Mouse (Mus musculus) heart, embryonic 14.5 days (tissue): ENCODE measurements around the gene BC030867. TPM values are rescaled to one million over a fixed set of nuclear protein-coding genes. Genes with fewer than 3 reads are reported as not detected.

Source experiments
- ATAC-seq: fragments of 200-750 bp; cut with Nextera tagmentation; 2 replicates; pipeline ENCODE4 v1.8.0; 2017; ENCODE audit warnings: low read depth, moderate TSS enrichment; ENCODE audit not compliant: insufficient number of reproducible peaks, insufficient read depth, low FRiP score
- H3K27ac ChIP-seq, 2 experiments: fragments of 200-500 bp in 1 of 2; fragments of 300-500 bp in 1 of 2; sonication (generic) in 1 of 2; replicated peaks in 1 of 2; 2 replicates each; pipeline ENCODE4 v1.5.1; 2012 to 2014; ENCODE audit warnings: low read depth in 2 of 2, low read length in 2 of 2, control low read depth in 1 of 2, mild to moderate bottlenecking in 1 of 2, mixed read lengths in 1 of 2; ENCODE audit not compliant: control insufficient read depth in 1 of 2, insufficient read depth in 1 of 2
- H3K27me3 ChIP-seq: fragments of 300-500 bp; sonication (generic); 2 replicates; pipeline ENCODE4 v1.6.1; 2014; ENCODE audit warnings: mild to moderate bottlenecking, low read length, control low read depth; ENCODE audit not compliant: control insufficient read depth, insufficient read depth
- H3K36me3 ChIP-seq: fragments of 300-500 bp; sonication (generic); 2 replicates; pipeline ENCODE4 v1.6.1; 2014; ENCODE audit warnings: mild to moderate bottlenecking, control low read depth, low read length, mixed read lengths; ENCODE audit not compliant: control insufficient read depth, insufficient read depth
- H3K4me1 ChIP-seq, 2 experiments: fragments of 200-500 bp in 1 of 2; fragments of 300-500 bp in 1 of 2; sonication (generic) in 1 of 2; 2 replicates each; pipeline ENCODE4 v1.6.1; 2012 to 2014; ENCODE audit warnings: low read length in 2 of 2, control low read depth in 1 of 2, mixed read lengths in 1 of 2; ENCODE audit not compliant: control insufficient read depth in 2 of 2, insufficient read depth in 2 of 2
- H3K4me2 ChIP-seq: fragments of 300-500 bp; sonication (generic); 2 replicates; pipeline ENCODE4 v1.6.1; 2014; ENCODE audit warnings: mild to moderate bottlenecking, low read length
- H3K4me3 ChIP-seq, 2 experiments: fragments of 200-500 bp in 1 of 2; fragments of 300-500 bp in 1 of 2; sonication (generic) in 1 of 2; 2 replicates each; pipeline ENCODE4 v1.5.1; 2012 to 2014; ENCODE audit warnings: low read length in 2 of 2, mild to moderate bottlenecking in 2 of 2, control low read depth in 1 of 2, low read depth in 1 of 2, moderate library complexity in 1 of 2; ENCODE audit not compliant: control insufficient read depth in 1 of 2, insufficient read depth in 1 of 2
- H3K9ac ChIP-seq: fragments of 300-500 bp; sonication (generic); 2 replicates; pipeline ENCODE4 v1.6.1; 2014; ENCODE audit warnings: mild to moderate bottlenecking, low read length
- H3K9me3 ChIP-seq: fragments of 300-500 bp; sonication (generic); 2 replicates; pipeline ENCODE4 v1.6.1; 2016; ENCODE audit warnings: low read length, control low read depth; ENCODE audit not compliant: control insufficient read depth
- WGBS: fragments of 180-500 bp; shearing (Covaris S2); extraction: QIAGEN DNeasy Blood & Tissue Kit; methylation state at CpG from one replicate; pipeline ENCODE4 v1.1.7; 2014; 5-methylcytosine and 5-hydroxymethylcytosine counted together
- polyA plus RNA-seq: library from polyadenylated mRNA; unstranded; fragments of >200 nt; fragmentation: Nextera tagmentation; extraction: Ambion mirVana; gene quantifications from 2 replicates; pipeline ENCODE4 v1.2.1, GENCODE M21; 2014

The BC030867 gene
- polyA plus RNA-seq, 1 experiment from 2014 or later = 10.3 TPM

DNA sequence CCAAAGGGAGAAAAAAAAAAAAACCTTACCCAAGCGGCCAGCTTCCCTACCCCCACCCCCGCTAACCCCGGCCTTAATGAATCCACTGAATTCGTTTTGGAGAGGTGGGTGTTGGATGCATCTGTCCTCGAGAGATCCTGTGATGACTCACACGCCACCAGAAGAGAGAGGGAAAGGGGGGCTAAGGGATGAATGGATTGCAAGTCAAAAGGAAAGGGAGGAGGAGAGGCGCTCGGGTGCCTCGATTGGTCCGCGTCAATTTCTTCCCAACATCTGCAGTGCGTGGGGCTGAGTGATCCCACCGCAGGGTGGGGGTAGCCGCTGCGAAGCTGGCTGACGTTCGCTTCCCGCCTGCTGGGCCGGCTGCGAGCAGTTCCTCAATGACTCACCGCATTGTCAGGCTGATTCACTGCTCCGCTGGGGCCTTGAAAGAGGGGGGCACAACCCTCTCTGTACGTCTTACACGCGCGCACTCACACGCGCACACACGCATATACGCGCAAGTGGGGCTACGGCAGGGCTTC lies 3.7 kb upstream of the BC030867 start:
- under 1% methylated on average over 32 of the region's 32 CpGs for WGBS
- peak; percentile 52 for ATAC-seq
- Histone ChIP-seq H3K4me3 (peak overlapping the region; percentile 29), H3K27me3 (no peaks in the 10 kb centered on the region), H3K9ac (peak overlapping the region; percentile 55), H3K27ac (peak overlapping the region in 1 of 2 experiments; percentile 2; a peak in 1 of 4 replicates), H3K4me1 (peaks cover 13 to 21% of the 10 kb centered on the region in 2 experiments), H3K9me3 (no peaks in the 10 kb centered on the region), H3K36me3 (no peaks in the 10 kb centered on the region), H3K4me2 (peak overlapping the region; percentile 70)

DNA sequence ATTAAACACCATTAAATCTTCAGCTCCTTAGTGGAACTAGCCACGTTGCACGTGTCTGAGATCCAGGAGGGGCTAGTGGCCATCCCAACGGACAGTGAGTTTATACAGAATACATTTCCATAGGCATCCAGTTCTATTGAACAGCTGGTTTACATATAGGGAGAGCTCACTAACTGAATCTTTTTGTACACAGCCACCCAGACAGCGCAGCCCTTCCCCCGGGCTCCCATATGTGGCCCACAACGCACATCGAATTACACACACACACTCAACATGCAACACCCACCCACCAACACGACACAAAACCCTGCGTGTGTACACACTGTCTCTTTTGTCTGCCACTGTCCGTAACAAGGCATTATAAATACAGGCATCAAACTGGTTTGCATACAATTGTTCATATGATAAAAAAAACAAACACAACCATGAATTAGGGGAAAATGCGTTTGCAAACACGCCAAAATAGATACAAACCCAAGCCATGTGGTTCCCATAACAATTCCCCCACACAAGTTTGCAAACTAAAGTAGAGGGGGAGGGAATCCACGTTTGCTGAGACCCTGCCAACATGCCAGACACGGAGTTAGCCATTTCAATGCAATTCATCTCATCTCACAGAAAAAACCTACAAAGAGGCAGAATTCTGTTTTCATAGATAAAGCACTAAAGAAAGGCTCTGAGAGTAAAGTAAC lies 3.0 kb upstream of the BC030867 start:
- Histone ChIP-seq H3K4me3 (peak overlapping the region in 1 of 2 experiments; percentile 29; a peak in 2 of 4 replicates), H3K27ac (peak overlapping the region in 1 of 2 experiments; percentile 2; a peak in 1 of 4 replicates), H3K4me1 (peaks cover 13 to 21% of the 10 kb centered on the region in 2 experiments), H3K9me3 (no peaks in the 10 kb centered on the region), H3K9ac (peak overlapping the region; percentile 55), H3K27me3 (no peaks in the 10 kb centered on the region), H3K4me2 (peak overlapping the region; percentile 70), H3K36me3 (peaks cover 1% of the 10 kb centered on the region; the same call in 1 of the 2 replicates)
- WGBS = 67% methylated on average over 14 of the region's 14 CpGs
- ATAC-seq = no peak

DNA sequence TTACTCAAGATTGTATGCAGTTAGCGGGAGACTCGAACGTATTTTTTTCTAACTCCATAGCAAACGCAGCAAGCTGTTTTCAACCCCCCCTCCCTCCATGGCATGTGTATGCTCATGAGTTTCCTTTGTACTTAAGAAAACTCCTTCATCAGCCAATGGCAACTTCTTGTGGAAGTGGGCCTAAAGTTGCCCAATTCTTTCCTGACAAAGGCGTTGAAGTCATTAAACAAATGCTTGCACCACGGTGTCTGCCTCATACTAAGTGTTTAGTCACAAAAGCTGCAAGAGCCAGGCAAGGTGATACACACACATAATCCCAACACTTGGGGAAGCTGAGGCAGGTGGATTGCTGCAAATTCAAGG lies 2.4 kb upstream of the BC030867 start:
- H3K4me3 ChIP-seq = no peak overlapping the region
- peaks cover 6% of the 10 kb centered on the region for H3K36me3 ChIP-seq
- WGBS = 81% methylated on average over 6 of the region's 6 CpGs
- H3K4me2 ChIP-seq = no peak overlapping the region
- no peaks in the 10 kb centered on the region for H3K27me3 ChIP-seq
- no peak overlapping the region for H3K27ac ChIP-seq
- no peak for ATAC-seq
- no peaks in the 10 kb centered on the region for H3K9me3 ChIP-seq
- H3K4me1 ChIP-seq = peaks cover 13 to 21% of the 10 kb centered on the region in 2 experiments
- H3K9ac ChIP-seq = no peak overlapping the region

DNA sequence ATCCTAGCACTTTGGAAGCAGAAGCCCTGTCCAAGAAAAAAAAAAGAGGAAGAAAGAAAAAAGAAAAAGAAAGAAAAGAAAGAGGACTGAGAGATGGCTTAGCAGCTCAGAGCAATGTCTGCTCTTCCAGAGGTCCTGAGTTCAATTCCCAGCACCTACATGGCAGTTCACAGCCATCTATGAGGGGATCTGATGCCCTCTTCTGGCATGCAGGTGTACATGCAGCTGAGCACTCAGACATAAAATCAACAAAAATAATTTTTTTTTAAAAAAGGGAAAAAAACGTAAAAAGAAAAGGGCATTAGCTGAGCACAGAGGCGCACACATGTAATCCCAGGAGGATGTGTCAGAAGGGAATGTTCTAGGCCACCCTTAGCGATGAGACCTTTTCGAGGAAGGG lies 1.8 kb upstream of the BC030867 start:
- 84% methylated on average over 4 of the region's 4 CpGs for WGBS
- peaks cover 13 to 21% of the 10 kb centered on the region in 2 experiments for H3K4me1 ChIP-seq
- no peak overlapping the region for H3K9ac ChIP-seq
- peaks cover 12% of the 10 kb centered on the region for H3K36me3 ChIP-seq
- no peaks in the 10 kb centered on the region for H3K27me3 ChIP-seq
- H3K4me3 ChIP-seq = no peak overlapping the region
- no peak overlapping the region for H3K4me2 ChIP-seq
- no peak for ATAC-seq
- H3K27ac ChIP-seq = no peak overlapping the region
- no peaks in the 10 kb centered on the region for H3K9me3 ChIP-seq

DNA sequence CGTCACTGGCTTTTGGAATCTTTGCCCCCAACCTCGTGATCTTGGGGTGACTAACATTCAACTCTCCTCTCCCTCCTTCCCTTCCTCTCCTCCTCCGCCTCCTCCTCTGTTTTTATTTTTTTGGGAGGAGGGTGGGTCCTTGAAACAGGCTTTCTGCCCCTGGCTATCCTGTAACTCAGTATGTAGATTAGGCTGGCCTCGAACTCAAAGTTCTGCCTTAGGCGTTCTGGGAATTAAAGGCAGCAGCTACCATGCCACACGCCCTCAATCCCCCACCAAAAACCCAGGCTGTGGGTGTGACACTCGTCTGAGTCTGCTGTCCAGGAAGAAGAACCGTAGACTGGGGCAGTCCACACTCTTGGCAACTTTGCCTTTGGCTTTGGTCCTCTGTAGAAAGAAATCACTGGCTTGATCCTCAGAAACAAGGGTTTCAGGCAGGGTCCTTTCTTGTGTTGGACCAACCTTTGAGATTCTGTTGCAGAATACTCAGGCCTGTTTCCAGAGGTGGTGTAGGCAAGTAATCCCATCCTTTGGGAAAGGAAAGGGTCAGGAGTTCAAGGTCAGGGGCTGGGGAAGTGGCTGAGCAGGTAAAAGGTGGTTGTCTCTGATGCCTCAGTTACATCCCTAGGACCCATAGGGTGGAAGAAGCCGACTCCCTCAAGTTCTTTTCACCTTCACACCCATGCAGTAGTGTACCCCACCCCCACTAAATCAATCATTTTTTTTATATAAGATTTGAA lies 839 bp downstream of the BC030867 start:
- Histone ChIP-seq H3K4me2 (peak overlapping the region; percentile 76), H3K9ac (peak overlapping the region; percentile 77), H3K4me3 (peak overlapping the region; percentile 74 to 98), H3K36me3 (peaks cover 16% of the 10 kb centered on the region), H3K27ac (peak overlapping the region in 1 of 2 experiments; percentile 58; a peak in 1 of 4 replicates), H3K27me3 (no peaks in the 10 kb centered on the region), H3K4me1 (peaks cover 22 to 32% of the 10 kb centered on the region in 2 experiments), H3K9me3 (no peaks in the 10 kb centered on the region)
- WGBS = 12% methylated on average over 9 of the region's 9 CpGs
- ATAC-seq = no peak

DNA sequence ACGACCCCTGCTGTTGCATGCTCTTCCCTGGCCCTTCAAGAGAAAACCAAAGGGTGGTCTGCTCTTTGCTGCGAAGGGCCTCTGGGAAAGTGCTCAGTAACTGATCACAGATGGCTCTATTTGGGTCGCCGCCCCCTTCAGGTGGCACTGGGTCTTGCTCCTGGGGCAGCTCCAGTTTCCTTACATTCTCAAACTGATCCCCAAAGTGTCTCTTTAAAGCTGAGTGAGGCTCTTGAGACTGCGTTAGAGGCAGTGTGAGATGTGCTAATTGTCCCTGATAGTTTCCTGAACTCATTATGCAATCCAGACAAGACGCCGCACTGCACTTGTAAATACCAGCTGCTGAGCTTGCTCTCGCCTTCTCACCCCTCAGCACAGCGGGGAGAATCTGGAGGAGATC lies 8.8 kb downstream of the BC030867 start:
- no peaks in the 10 kb centered on the region for H3K27me3 ChIP-seq
- no peaks in the 10 kb centered on the region for H3K9me3 ChIP-seq
- H3K4me1 ChIP-seq = peaks cover 19 to 22% of the 10 kb centered on the region in 2 experiments
- H3K36me3 ChIP-seq = peaks cover 41% of the 10 kb centered on the region
- WGBS = 41% methylated on average over 9 of the region's 9 CpGs
- H3K9ac ChIP-seq = no peak overlapping the region; the same call in 1 of the 2 replicates
- no peak overlapping the region for H3K27ac ChIP-seq
- ATAC-seq = no peak
- H3K4me2 ChIP-seq = no peak overlapping the region
- H3K4me3 ChIP-seq = no peak overlapping the region

DNA sequence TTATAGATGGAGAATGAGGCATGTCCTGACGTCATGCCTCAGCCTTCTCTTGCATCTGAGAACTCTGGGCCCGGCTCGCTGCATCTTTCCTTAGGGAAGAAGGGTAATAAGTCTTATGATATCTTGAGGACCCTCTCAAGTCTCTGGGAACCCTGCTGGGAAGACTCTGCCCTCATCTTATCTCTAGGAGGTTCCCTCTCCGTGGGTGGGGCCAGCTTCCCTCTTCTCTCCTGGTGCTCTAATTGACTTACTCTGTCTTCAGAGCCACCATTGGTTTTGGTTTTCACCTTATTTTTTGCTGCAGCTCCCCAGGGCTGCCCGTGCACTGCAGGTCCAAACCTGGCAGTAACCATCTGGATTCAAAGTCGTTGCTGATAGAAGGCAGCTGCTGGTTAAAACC lies 9.4 kb downstream of the BC030867 start:
- Histone ChIP-seq H3K4me2 (no peak overlapping the region), H3K4me1 (peaks cover 19 to 22% of the 10 kb centered on the region in 2 experiments), H3K9ac (no peak overlapping the region), H3K36me3 (peaks cover 43% of the 10 kb centered on the region), H3K27me3 (no peaks in the 10 kb centered on the region), H3K9me3 (no peaks in the 10 kb centered on the region), H3K4me3 (no peak overlapping the region), H3K27ac (no peak overlapping the region)
- 65% methylated on average over 6 of the region's 6 CpGs for WGBS
- ATAC-seq = no peak
